ENCODE assay signal across 11 mouse cellular contexts in the genomic region with DNA sequence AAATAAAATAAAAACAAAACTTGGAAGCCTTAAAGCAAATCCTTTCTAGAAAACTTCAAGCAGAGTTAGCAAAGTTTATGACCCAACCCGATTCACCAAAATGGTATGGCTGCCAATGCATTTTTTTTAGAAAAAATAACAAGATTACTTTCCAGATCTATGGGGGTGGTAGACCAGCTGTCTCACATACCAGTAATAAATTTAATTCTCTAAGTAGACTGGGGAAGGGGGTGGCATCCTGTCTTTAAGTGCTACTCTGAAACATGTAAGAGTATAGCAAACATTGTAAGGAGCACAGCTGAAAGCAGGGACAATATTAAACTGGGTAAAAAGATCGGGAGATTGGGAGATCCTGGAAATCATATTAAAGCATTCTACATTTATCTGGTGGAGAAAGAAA.
"Had no signal": no experiment of that assay in that cellular context is flagged by ENCODE, and none has a peak within 500 bp of the region (broad histone marks: within the 10 kb centered on the region; RNA-seq: fewer than 3 reads in every experiment).

No protein-coding gene starts in this region.

- ATAC-seq: liver, postnatal 0 days; lung, postnatal 0 days; midbrain, embryonic 13.5 days; midbrain, embryonic 15.5 days had no signal

- DNase-seq: liver, postnatal 0 days; lung, adult 2 months; lung, postnatal 14 days; lung, postnatal 36 days; right cerebral cortex, postnatal 25 days; thymus, adult 18-20 months; thymus, postnatal 14 days; thymus, postnatal 36 days had no signal
